Mouse (Mus musculus): ENCODE measurements at regions not wholly inside any gene's neighbourhood (a gene's known extent, or its start where the extent isn't known, plus 50 kb on each side); places are given as distances from the start of the nearest gene placed in this dataset.

GRCm38 (mm10) chr7:70219310-70219709 lies 147.2 kb downstream of the Nr2f2 start:
- Histone ChIP-seq H3K4me1 (ENCODE audit: control insufficient read depth, insufficient read depth, low read length) (no peaks in the 10 kb centered on the region), H3K4me3 (ENCODE audit: insufficient read depth, low read depth, low read length) (no peak overlapping the region), H3K27me3 (replicated peaks; ENCODE audit: control insufficient read depth, insufficient read depth, low read length) (no peaks in the 10 kb centered on the region), H3K27ac (ENCODE audit: insufficient read depth, low read depth, low read length) (no peak overlapping the region), H3K36me3 (ENCODE audit: control insufficient read depth, insufficient read depth, low read length) (no peaks in the 10 kb centered on the region)
- TF ChIP-seq POLR2A (IDR thresholded peaks at IDR 0.05; ENCODE audit: low read depth, low read length), result no peak
- TF ChIP-seq CTCF (conservative IDR thresholded peaks at IDR 0.05; ENCODE audit: insufficient read depth, insufficient read length, low read depth, low read length), result no peak
- 77% methylated on average over 6 of the region's 6 CpGs for WGBS
- no peak for DNase-seq

DNA sequence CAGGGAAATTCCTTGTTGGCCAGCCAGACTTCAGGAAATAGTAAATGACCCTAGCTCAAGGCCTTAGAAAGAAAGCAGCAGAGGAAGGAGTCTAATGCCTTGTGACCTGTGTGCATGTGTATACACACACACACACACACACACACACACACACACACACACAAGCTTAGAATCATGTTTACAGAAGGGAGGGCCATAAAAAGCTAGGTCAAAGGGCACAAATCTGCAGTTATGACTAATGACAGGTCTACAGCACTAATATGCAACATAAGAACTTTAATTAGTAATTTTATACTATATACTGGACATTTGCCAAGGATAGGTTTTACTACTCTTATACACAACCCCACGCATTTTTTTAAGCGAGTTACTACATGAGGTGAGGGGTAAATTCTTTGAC lies 149.4 kb downstream of the Nr2f2 start:
- Histone ChIP-seq H3K36me3 (ENCODE audit: control insufficient read depth, insufficient read depth, low read length) (no peaks in the 10 kb centered on the region), H3K4me1 (ENCODE audit: control insufficient read depth, insufficient read depth, low read length) (no peaks in the 10 kb centered on the region), H3K27me3 (replicated peaks; ENCODE audit: control insufficient read depth, insufficient read depth, low read length) (no peaks in the 10 kb centered on the region), H3K4me3 (ENCODE audit: insufficient read depth, low read depth, low read length) (no peak overlapping the region), H3K27ac (ENCODE audit: insufficient read depth, low read depth, low read length) (no peak overlapping the region)
- WGBS, result 77% methylated on average over 2 of the region's 2 CpGs
- no peak for DNase-seq
- no peak for TF ChIP-seq POLR2A (IDR thresholded peaks at IDR 0.05; ENCODE audit: low read depth, low read length)
- no peak for TF ChIP-seq CTCF (conservative IDR thresholded peaks at IDR 0.05; ENCODE audit: insufficient read depth, insufficient read length, low read depth, low read length)

DNA sequence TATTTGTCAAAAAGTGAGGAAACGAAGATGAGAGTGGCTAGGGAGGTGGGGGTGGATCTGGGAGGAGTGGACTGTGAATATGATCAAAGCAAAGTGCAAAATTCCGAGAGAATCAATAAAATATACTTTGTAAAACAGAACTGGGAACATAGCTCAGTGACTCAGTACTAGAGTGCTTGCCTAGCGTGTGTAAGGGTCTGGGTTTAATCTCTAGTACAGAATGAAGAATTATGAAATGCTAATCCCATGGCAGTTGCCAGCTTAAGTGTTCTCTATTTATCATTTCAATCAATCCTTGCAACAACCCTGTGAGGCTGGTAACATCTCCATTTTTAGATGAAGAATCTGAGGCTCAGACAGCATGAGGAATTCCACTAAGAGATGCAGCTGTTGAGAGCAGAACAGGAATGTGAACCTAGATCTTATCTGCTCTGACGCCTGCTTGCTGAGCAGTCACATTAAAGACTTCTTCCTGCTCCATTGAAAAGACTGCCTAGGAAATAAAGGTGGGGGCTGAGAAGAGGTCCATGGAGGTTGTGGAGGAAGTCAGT lies 152.5 kb downstream of the Nr2f2 start:
- Histone ChIP-seq H3K4me1 (ENCODE audit: control insufficient read depth, insufficient read depth, low read length) (no peaks in the 10 kb centered on the region), H3K27ac (ENCODE audit: insufficient read depth, low read depth, low read length) (no peak overlapping the region), H3K36me3 (ENCODE audit: control insufficient read depth, insufficient read depth, low read length) (no peaks in the 10 kb centered on the region), H3K27me3 (replicated peaks; ENCODE audit: control insufficient read depth, insufficient read depth, low read length) (no peaks in the 10 kb centered on the region), H3K4me3 (ENCODE audit: insufficient read depth, low read depth, low read length) (no peak overlapping the region)
- WGBS, result 56% methylated on average over 4 of the region's 4 CpGs
- peak; percentile 2 for DNase-seq
- TF ChIP-seq CTCF (conservative IDR thresholded peaks at IDR 0.05; ENCODE audit: insufficient read depth, insufficient read length, low read depth, low read length) (no peak), POLR2A (IDR thresholded peaks at IDR 0.05; ENCODE audit: low read depth, low read length) (no peak)

- 84% methylated on average over 1 of the region's 1 CpGs for WGBS
- Histone ChIP-seq H3K27me3 (replicated peaks; ENCODE audit: control insufficient read depth, insufficient read depth, low read length) (no peaks in the 10 kb centered on the region), H3K36me3 (ENCODE audit: control insufficient read depth, insufficient read depth, low read length) (no peaks in the 10 kb centered on the region), H3K4me3 (ENCODE audit: insufficient read depth, low read depth, low read length) (no peak overlapping the region), H3K4me1 (ENCODE audit: control insufficient read depth, insufficient read depth, low read length) (no peaks in the 10 kb centered on the region), H3K27ac (ENCODE audit: insufficient read depth, low read depth, low read length) (no peak overlapping the region)
- TF ChIP-seq POLR2A (IDR thresholded peaks at IDR 0.05; ENCODE audit: low read depth, low read length), result no peak
- no peak for TF ChIP-seq CTCF (conservative IDR thresholded peaks at IDR 0.05; ENCODE audit: insufficient read depth, insufficient read length, low read depth, low read length)
- no peak for DNase-seq
These were observed 160.6 kb downstream of the Nr2f2 start for GRCm38 (mm10) chr7:70205900-70206299.

DNA sequence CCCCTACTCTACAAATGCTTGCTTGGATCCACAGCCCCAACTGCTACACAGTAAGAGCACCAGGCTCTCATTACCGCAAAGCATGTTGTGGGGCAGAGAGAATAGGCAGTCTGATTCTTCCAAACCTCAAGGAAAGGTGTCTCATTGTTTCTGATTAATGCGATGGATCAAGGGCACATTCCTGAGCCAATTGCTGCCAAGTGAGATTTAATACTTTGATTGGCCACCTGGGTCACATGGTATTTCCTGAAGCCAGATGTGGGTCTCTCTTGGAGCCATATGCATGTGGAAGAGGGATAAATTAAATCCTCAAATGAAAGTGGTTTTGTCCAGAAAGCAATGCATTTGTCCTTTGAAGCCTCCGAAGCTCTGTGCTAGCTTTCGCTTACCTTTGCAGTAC lies 166.3 kb downstream of the Nr2f2 start:
- TF ChIP-seq CTCF (conservative IDR thresholded peaks at IDR 0.05; ENCODE audit: insufficient read depth, insufficient read length, low read depth, low read length), result no peak
- no peak for TF ChIP-seq POLR2A (IDR thresholded peaks at IDR 0.05; ENCODE audit: low read depth, low read length)
- DNase-seq, result no peak
- Histone ChIP-seq H3K4me1 (ENCODE audit: control insufficient read depth, insufficient read depth, low read length) (no peaks in the 10 kb centered on the region), H3K36me3 (ENCODE audit: control insufficient read depth, insufficient read depth, low read length) (no peaks in the 10 kb centered on the region), H3K4me3 (ENCODE audit: insufficient read depth, low read depth, low read length) (no peak overlapping the region), H3K27ac (ENCODE audit: insufficient read depth, low read depth, low read length) (no peak overlapping the region), H3K27me3 (replicated peaks; ENCODE audit: control insufficient read depth, insufficient read depth, low read length) (no peaks in the 10 kb centered on the region)
- 92% methylated on average over 4 of the region's 4 CpGs for WGBS

- Histone ChIP-seq H3K4me1 (ENCODE audit: control insufficient read depth, insufficient read depth, low read length) (no peaks in the 10 kb centered on the region), H3K36me3 (ENCODE audit: control insufficient read depth, insufficient read depth, low read length) (no peaks in the 10 kb centered on the region), H3K27ac (ENCODE audit: insufficient read depth, low read depth, low read length) (no peak overlapping the region), H3K4me3 (ENCODE audit: insufficient read depth, low read depth, low read length) (no peak overlapping the region), H3K27me3 (replicated peaks; ENCODE audit: control insufficient read depth, insufficient read depth, low read length) (no peaks in the 10 kb centered on the region)
- WGBS, result 85% methylated on average over 2 of the region's 2 CpGs
- TF ChIP-seq CTCF (conservative IDR thresholded peaks at IDR 0.05; ENCODE audit: insufficient read depth, insufficient read length, low read depth, low read length), result no peak
- TF ChIP-seq POLR2A (IDR thresholded peaks at IDR 0.05; ENCODE audit: low read depth, low read length), result no peak
- no peak for DNase-seq
These were observed 187.6 kb downstream of the Nr2f2 start for GRCm38 (mm10) chr7:70178956-70179355.

GRCm38 (mm10) chr7:70178006-70178405 lies 188.5 kb downstream of the Nr2f2 start:
- WGBS, result 88% methylated on average over 2 of the region's 2 CpGs

More at GRCm38 (mm10) chr7:70178006-70178405, 188.5 kb downstream of the Nr2f2 start:
- no peaks in the 10 kb centered on the region for H3K36me3 ChIP-seq (ENCODE audit: control insufficient read depth, insufficient read depth, low read length)
- no peak overlapping the region for H3K4me3 ChIP-seq (ENCODE audit: insufficient read depth, low read depth, low read length)
- DNase-seq, result no peak
- H3K4me1 ChIP-seq (ENCODE audit: control insufficient read depth, insufficient read depth, low read length), result no peaks in the 10 kb centered on the region
- H3K27ac ChIP-seq (ENCODE audit: insufficient read depth, low read depth, low read length), result no peak overlapping the region
- H3K27me3 ChIP-seq (replicated peaks; ENCODE audit: control insufficient read depth, insufficient read depth, low read length), result no peaks in the 10 kb centered on the region
- no peak for TF ChIP-seq CTCF (conservative IDR thresholded peaks at IDR 0.05; ENCODE audit: insufficient read depth, insufficient read length, low read depth, low read length)
- no peak for TF ChIP-seq POLR2A (IDR thresholded peaks at IDR 0.05; ENCODE audit: low read depth, low read length)
